Mouse (Mus musculus): ENCODE measurements around the gene Timm8b.
"Not testable (repeated sequence)": the region's sequence is repeated elsewhere in the genome, so short reads cannot be mapped to it uniquely, and the experiment has no call there.

The Timm8b gene

GRCm38 (mm10) chr9:50602055-50602845, 1.5 kb upstream of the Timm8b start:
- DNase-seq: peak; percentile 31 to 57

GRCm38 (mm10) chr9:50603998-50604324, 251 bp downstream of the Timm8b start:
- DNase-seq: no peak

- DNase-seq: no peak
These were observed 628 bp downstream of the Timm8b start for GRCm38 (mm10) chr9:50604338-50604737.

GRCm38 (mm10) chr9:50612115-50612514, 8.4 kb downstream of the Timm8b start:
- DNase-seq: no peak

- DNase-seq: no peak
These were observed 12.5 kb downstream of the Timm8b start for GRCm38 (mm10) chr9:50616161-50616560.

- peak; percentile 90 to 93 for DNase-seq
These were observed 13.3 kb downstream of the Timm8b start, which contains the start of the genes Pih1d2 and Nkapd1 for GRCm38 (mm10) chr9:50616766-50617603. Gene Pih1d2 (plus strand): TSS chr9:50617321. Gene Nkapd1 (minus strand): TSS chr9:50617464.

GRCm38 (mm10) chr9:50617794-50618330, 14.2 kb downstream of the Timm8b start:
- DNase-seq: no peak

- DNase-seq: not testable (repeated sequence)
These were observed 27.2 kb downstream of the Timm8b start for GRCm38 (mm10) chr9:50630903-50631302.

- no peak for DNase-seq
These were observed 28.4 kb downstream of the Timm8b start for GRCm38 (mm10) chr9:50632016-50632688.

GRCm38 (mm10) chr9:50633059-50633458, 29.3 kb downstream of the Timm8b start:
- peak in 1 of 2 experiments; percentile 16 for DNase-seq

GRCm38 (mm10) chr9:50634270-50634669, 30.6 kb downstream of the Timm8b start:
- no peak for DNase-seq

GRCm38 (mm10) chr9:50646826-50647370, 43.2 kb downstream of the Timm8b start:
- no peak for DNase-seq

GRCm38 (mm10) chr9:50650503-50650902, 46.8 kb downstream of the Timm8b start:
- no peak for DNase-seq
